Mouse (Mus musculus): Measurements from ENCODE around the gene Mepce. TPM values are rescaled to one million over a fixed set of nuclear protein-coding genes. Genes with fewer than 3 reads are reported as not detected.
"Not testable (repeated sequence)": the region's sequence is repeated elsewhere in the genome, so short reads cannot be mapped to it uniquely, and the experiment has no call there.

Gene Mepce
- 10 to 100 TPM; 24.1 to 26.1 TPM for total RNA-seq (2021)
- long read RNA-seq, experiment 1, transcript Mepce-201 (4 exons, 3,128 nt), result major isoform, 6 of 9 reads
- long read RNA-seq, experiment 1, partial matches to known transcripts, result 1 of 9 reads
- long read RNA-seq, experiment 1, other reads (novel, unspliced or antisense), result 0 of 9 reads
- long read RNA-seq, experiment 2, transcript Mepce-201 (4 exons, 3,128 nt), result major isoform, 8 of 10 reads
- long read RNA-seq, experiment 2, partial matches to known transcripts, result 0 of 10 reads
- long read RNA-seq, experiment 2, other reads (novel, unspliced or antisense), result 0 of 10 reads

DNA sequence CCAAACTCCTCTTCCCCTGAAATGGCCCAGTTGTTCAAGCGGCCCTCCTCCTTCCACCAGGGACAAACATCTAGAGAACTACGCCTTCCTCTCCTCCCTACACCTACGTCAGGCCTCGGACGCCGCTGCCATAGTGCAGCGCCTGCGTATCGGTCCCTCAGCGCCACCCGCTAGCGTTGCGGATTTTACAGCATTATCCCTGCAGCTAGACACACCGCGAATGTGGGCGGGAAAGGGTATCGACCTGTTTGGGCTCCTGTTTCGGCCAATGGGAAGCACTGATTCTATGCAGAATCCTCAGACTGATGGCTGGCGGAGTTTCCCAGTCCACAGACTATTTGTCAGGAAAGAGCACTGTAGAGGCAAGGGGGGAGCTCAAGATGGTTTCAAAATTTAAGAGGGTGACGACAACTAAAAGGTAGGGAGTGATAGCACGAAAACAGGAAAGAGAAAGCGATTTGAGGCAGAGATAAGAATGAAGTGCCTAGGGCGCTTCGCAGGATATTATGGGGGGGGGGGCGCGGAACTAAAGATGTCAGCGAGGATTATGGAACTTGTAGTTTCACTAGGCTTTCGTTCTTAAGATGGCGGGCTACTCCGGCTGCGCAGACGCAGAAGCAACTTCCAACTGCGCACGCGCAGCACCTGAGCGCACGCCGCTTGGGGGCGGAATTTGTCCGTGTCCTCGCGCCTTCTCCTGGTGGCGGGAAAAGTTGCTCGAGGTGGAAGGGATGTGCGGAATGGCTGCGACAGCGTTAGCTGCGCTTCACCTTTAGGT is at the start of gene Mepce, which contains the start of gene Zcwpw1:
Gene Mepce, minus strand, starts transcription at position 505 of the 778 bp plus-strand sequence.
Gene Zcwpw1, plus strand, starts transcription at position 648 of the 778 bp plus-strand sequence.
- DNase-seq (ENCODE audit: low spot score), result peak; percentile 96

DNA sequence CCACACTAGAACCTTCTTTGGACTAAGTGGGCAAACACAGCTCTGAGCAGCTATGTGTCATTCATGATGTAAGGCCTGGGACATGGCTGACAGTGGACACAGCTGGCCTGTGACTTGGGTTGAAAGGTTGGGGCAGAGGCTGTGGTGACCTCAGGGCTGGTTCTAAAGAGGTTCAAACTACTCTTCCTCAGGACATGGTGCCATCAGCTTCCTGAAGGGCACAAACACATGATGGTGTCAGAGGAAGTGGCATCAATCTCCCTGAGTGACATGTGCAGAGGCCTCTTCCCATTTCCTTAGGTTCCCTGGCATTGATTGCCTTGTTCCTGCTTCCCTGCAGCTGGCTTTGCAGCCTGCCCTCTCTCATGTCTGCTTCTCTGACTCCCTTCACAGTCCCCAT is 49.7 kb upstream of the Mepce start:
- DNase-seq (ENCODE audit: low spot score), result not testable (repeated sequence)

DNA sequence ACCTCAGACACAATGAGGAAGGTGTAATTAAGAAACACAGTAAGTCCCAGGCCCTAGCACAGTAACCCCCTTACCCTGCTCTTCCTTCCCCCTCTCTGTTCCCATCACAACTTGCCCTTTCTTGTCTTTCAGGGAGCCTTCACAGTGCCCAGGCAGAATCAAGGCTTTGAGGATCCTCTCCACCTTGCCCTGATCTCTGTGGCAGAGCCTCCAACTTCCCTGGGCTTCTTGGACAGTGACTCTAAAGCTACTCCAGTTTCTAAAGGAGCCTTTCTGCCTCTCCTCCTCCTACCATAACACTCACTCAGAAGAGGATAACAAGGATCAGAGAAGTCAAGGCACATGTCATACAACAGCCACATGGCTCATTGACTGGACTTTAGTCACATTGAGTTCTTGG is 49.2 kb upstream of the Mepce start:
- DNase-seq (ENCODE audit: low spot score), result no peak

DNA sequence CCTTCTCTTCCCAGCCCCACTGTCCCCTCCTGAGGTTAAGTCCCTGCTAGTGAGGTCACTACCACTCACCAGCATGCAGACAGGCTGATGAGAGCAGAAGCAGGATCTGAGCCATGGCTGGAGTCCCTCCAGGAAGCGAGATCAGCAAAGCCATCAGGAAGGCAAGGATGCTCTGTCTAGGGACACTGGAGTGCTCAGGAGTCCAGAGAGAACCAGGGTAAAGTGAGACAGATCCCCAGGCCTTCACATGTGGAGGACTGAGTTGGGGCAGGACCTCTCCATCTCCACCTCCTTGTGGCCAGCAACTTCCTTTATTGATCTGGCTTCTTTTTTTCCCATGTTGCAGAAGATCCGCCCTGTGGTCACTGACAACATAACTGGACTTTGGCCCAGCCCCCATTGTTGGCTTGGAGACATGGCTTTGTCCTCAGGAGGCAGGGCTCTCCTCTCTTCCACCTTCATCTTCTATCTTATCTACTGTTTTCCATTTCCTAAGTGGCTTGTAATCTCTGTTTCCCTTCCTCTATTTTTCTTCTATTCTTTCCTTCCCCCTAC is 48.6 kb upstream of the Mepce start, which contains the start of gene Pilra:
Gene Pilra, minus strand, starts transcription at position 316 of the 555 bp plus-strand sequence.
- not testable (repeated sequence) for DNase-seq (ENCODE audit: low spot score)

DNA sequence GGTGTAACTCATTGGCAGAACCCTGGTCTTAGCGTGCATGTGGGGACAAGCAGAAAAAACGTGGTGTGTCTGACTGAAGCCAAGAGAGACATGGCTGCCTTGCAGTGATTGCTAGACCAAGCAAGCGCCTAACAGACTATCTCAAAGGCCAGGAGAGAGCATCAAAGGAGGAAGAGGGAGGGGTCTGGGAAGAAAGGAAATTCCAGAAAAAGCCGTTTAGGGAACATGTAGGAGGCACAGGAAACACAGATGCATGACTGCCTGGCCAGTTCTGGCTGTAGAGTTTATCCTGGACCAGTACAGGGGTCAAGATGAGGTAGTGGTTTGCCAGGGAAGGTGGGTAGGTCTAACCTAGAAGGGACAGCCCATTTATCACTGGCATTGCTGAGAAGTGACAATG is 46.0 kb upstream of the Mepce start:
- DNase-seq (ENCODE audit: low spot score), result no peak

DNA sequence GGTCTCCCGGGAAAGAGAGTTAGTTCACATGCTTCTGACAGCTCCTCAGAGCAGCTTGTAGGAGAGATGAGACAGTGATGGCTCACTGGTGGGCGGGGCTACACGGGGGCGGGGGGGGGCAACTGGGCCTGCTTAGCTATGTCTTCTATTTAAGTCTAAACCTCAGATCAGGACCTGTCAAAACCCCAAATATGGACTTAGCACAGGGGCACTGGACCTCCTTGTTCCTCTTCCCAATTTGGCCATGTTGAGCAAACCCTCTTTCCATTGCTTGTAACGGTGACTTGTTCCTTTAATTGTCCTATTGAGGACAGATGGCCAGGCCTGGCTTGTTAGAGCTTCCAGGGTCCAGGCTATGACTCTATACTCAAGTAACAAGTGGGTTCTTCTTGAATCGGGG is 44.1 kb upstream of the Mepce start:
- no peak for DNase-seq (ENCODE audit: low spot score)

DNA sequence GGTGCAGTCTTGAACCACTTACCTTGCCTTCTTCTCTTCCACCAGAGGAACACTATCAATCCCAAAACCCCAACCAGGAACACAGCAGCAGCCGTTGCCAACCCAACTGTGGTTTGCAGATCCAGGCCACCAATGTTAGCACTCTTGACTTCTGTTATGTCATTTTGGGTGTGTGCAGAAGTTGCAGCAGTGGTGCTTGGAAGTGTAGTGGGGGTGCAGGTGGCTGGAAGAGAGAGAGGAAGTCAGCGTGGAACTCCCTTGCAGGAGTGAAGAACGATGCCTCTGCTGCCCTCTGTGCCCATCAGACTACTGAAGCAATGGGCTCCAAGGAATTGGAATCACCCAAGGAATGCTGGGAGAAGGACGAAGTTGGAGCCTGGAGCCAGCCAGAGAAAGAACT is 43.7 kb upstream of the Mepce start:
- no peak for DNase-seq (ENCODE audit: low spot score)

DNA sequence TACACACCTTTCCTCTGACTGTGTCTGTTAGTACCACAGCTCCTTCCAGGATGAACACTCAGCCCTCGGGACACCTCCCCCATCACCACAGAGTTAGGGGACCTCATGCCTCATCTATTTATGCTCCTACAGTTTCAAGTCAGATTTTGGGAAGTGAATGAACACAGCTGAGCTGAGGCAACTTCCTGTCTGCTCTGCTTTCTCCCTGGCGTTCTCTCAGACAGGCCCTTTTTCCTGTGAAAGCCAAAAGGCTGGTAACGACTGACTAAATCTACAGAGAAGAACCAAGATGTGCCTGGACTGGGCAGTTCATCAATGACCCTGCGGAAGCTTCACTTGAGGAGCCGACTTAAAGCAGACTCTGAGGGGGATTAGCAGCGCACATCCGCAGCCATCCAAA is 42.8 kb upstream of the Mepce start:
- DNase-seq (ENCODE audit: low spot score), result no peak

DNA sequence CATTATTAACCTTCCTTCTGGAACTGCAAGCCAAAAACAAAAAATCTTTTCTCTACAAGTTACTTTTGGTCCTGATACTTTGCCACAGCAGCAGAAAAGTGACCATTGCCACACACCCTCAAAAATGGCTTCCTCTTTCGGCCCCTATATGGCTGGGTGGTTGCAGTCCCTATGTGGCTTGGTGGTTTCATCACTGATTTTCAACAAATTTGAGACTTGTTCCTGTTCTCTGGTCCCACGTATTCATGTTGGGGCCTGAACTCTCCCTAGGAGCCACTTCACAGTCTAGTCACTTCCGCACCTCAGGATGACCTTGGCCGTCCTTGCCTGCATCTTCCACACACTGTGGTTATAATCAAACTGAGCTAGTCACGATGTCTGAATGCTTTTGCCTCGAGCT is 41.2 kb upstream of the Mepce start:
- DNase-seq (ENCODE audit: low spot score), result no peak

DNA sequence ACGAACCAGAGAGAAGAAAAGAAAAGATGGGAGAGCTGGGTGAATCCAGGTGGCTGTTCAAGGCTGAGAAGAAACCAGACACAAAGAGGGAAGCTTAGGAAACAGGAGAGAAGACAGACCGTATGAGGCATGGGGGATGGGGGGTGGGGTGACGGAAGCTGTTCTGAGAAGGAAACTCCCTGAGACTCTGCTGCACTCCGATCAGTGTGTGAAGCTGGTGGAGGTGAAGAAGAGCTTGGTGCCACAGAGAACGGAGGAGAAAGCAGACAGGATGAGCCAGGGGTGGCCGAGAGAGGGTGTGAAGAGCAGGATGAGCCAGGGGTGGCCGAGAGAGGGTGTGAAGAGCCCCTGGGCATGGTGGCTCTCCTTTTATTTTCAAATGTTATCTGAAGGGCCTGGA is 39.0 kb upstream of the Mepce start:
- no peak for DNase-seq (ENCODE audit: low spot score)

DNA sequence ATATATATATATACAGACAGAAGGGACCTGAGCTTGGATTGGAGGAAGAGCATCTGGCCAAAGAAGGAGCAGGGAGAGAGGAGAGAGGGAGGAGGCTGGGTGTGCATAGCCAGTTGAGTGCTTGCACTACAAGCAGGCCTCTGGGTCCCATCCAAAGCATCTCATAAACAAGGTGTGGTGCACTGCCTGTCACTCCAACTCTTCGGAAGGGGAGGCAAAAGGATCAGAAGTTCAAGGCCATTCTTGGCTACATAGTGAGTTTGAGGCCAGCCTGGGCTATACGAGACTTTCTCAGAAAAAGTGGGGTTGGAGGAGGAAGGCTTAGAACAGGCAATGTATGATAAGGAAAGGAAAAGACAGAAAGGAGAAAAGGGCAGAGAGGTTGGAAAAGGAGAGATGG is 38.5 kb upstream of the Mepce start:
- no peak for DNase-seq (ENCODE audit: low spot score)

DNA sequence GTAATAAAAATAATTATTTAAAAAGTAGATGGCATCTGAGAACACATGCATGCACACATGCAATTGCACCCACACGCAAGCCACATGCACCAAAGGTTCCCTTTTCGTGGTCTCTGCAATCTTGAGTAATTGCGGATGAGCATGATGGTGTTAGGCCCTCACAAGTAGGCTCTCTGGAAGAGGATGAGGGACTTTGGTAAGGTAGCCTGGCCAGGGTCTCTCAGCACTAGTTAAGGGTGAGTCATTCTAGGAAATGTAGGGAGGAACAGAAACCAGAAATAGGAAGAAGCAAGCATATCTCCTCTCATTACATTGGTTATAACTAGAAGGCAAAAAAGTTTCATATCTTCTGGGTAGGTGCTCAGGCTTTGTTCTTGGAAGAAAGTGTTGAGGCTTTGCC is 37.6 kb upstream of the Mepce start:
- no peak for DNase-seq (ENCODE audit: low spot score)

DNA sequence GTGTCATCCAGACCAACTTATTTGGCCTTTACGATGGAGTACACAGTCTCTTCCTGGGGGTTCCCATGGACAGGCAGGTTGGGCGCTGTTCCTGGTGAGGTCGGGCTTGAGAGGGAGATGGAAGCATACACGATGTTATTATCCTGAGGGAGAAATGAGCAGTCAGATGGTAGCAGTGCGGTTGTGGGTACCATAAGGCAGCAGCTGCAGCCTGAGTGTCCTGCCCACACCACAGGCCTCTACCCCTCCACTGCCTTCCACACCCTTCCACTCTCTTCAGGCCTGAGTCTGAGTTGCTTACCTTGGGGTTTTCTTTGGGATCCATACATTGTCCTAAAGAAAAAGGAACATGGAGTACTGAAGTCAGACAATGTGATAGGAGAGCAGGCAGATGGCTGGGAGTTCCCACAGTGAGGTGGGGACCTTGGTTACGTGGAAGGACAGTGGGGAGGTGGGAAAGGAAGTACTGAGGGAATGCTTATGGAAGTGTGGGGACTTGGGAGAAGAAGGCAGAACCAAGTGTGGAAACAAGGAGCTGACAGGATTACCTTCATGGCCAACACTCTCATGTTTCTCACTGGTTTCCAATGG is 36.1 kb upstream of the Mepce start:
- DNase-seq (ENCODE audit: low spot score), result no peak

DNA sequence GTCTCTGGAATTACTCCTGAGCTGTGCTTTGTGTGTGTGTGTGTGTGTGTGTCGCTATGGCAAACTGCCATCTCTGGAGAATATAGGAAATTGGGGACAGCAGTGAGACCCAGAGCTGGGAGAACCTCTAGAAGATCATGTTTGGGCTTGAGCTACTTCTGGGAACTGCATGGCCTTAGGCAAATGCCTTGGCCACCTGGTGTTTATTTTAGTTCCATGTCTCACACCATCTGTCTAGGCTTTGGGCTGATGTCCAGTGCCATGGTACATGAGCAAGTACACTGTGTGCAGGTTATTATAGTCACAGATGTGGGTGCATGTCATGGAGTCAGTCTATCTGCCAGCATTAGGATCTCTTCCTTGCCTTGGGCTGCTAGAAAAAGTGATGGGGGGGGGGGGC is 35.1 kb upstream of the Mepce start:
- no peak for DNase-seq (ENCODE audit: low spot score)

DNA sequence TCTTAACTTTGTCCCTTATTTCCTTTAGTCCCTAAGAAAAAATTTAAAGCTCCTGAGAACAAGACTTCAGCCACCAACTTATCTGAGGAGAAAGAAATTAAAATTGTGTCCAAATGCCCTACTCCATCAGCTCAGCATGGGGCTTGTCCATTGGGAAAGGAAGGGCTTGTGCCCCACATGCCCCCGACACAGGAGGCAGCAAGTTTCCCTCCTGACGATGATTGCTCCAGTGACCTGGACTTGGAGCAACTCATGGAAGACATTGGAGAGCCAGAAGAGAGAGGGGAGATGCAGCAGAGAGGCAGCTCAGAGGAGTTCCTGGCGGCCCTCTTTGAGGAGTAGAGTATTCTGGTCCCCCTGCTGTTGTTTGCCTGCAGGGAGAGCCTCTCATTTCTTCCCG is 34.7 kb upstream of the Mepce start:
- DNase-seq (ENCODE audit: low spot score), result no peak

DNA sequence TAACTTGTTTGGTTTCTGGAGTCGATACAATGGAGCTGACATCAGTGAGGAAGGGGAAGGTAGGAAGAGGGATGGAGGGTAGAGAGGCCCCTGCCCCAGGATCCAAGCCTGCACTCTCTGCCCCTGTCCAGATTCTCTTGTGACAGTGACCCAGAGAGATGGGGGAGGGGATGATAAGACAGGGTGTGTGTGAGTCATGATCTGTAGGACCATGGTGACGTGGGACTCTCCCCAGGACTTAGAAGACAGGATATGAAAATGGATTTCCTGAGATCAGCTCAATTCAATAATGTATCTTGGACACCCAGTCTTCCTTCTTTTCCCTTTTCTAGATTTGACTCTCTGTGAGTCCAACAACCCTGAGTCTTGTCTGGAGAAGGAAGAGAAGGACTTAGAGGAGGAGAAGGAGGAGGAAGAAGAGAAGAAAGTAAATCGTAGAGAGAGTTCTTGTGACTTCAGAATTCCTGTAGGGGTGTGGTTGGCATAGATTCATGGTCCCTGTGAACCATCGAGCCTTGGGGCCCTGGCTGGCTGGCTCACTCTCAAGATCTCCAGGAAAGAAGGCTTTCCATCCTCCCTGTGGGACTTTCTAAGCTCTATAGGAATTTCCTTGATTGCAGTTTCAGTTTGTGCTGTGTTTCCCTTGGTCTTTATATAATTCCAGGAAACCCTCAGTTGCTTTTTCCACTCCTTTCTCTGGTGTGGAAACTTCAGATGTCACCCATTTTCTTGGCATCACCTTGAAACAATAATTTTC is 30.2 kb upstream of the Mepce start:
- DNase-seq (ENCODE audit: low spot score), result no peak

DNA sequence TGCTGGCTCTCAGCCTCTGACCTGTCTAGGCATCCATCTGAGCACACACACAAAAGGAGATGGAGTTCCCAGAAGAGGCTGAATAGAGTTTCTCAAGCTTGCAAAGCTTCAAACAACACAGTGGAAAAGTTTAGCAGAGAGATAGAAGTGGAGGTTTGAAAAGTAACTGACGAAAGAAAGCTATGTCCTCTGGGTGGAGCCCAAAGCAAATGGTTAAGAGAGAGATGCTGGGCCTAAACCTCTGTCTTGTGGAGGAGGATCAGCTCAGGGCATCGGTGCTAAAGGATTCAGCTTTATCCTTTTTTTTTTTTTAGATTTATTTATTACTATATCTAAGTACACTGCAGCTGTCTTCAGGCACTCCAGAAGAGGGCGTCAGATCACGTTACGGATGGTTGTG is 20.9 kb upstream of the Mepce start:
- no peak for DNase-seq (ENCODE audit: low spot score)

DNA sequence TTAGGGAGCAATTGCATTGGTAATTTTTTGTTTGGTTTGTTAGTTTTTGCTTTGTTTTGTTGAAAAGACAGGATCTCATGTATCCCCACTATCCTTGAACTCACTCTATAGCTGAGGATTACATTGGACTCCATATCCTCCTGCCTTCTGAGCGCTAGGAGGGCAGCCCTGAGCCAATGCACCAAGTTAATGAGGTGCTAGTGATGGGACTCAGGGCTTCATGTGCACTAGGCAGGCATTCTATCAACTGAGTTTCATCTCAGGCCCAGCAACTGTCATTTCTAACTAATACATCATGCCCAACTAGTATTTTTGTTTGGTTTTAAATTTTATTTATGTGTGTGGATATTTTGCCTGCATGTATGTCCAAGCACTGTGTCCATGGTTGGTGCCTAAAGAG is 18.7 kb upstream of the Mepce start:
- DNase-seq (ENCODE audit: low spot score), result no peak

DNA sequence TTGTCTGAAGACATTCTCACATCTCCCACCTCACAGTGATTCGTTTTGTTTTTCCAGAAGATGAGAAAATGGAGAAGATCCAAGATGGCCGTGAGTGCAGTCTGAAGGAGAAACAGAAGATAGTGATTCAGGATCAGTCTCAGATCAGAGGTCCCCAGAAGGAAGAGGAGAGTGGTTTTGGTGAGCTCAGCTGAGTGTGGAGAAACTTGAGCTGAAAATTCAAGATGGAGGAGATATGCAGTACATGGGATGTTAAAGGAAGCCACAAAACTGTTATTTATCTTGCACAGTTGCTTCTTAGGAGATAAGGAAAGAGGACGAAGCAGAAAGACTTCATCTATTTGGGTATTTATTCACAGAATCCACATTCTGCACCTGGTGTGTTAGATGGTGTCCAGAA is 13.5 kb upstream of the Mepce start:
- DNase-seq (ENCODE audit: low spot score), result no peak

DNA sequence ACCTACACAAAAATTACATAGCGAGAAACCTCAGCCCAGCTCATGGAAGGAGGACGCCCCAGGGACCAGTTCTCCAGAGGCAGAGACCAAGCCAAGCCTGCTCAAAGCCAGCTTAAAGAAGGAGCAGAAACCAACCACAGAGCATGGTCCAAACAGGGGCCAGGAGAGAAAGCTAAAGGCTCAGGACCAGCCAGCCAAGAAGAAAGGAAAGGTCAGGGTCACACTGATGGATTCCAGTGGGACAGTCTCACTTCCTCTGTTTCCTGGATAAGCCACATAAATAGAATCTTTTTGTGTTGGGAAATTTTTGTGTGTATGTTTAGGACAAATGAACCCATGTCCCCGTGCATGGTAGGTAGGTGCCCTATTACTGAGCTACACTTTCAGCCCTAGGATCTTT is 9.2 kb upstream of the Mepce start:
- DNase-seq (ENCODE audit: low spot score), result no peak

DNA sequence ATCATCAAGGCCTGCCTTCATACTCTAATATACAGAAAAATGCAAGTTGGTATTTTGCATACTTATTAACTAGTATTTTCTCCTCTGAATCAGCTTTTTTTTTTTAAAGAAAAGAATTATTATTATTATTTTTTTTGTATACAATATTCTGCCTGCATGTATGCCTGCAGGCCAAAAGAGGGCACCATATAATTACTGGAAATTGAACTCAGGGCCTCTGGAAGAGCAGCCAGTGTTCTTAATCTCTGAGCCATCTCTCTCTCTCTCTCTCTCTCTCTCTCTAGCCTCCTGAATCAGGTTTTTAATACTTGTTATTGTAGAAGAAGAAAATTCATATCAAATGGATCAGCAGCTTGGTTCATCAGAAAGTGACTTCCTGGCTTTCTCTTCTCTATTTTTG is 4.1 kb upstream of the Mepce start:
- DNase-seq (ENCODE audit: low spot score), result no peak

Data from gastrocnemius, adult 18-20 months (tissue).